Mouse (Mus musculus) stomach, embryonic 14.5 days (tissue): ENCODE measurements around the gene Gm3336. TPM values are rescaled to one million over a fixed set of nuclear protein-coding genes. Genes with fewer than 3 reads are reported as not detected.

Source experiments
- ATAC-seq: fragments of 200-750 bp; cut with Nextera tagmentation; 2 replicates; pipeline ENCODE4 v1.8.0; 2017; ENCODE audit warnings: low read depth, moderate TSS enrichment; ENCODE audit not compliant: insufficient number of reproducible peaks, insufficient read depth, low FRiP score
- H3K27ac ChIP-seq: fragments of 300-500 bp; sonication (generic); 2 replicates; pipeline ENCODE4 v1.5.1; 2014; ENCODE audit warnings: mild to moderate bottlenecking, low read length, moderate library complexity, mixed read lengths
- H3K27me3 ChIP-seq: fragments of 300-500 bp; sonication (generic); 2 replicates; pipeline ENCODE4 v1.6.1; 2014; ENCODE audit warnings: low read length, control low read depth, mixed read lengths; ENCODE audit not compliant: control insufficient read depth, insufficient read depth
- H3K36me3 ChIP-seq: fragments of 300-500 bp; sonication (generic); 2 replicates; pipeline ENCODE4 v1.6.1; 2014; ENCODE audit warnings: mild to moderate bottlenecking, control low read depth, low read length, moderate library complexity, mixed read lengths; ENCODE audit not compliant: control insufficient read depth, insufficient read depth
- H3K4me1 ChIP-seq: fragments of 300-500 bp; sonication (generic); 2 replicates; pipeline ENCODE4 v1.6.1; 2014; ENCODE audit warnings: low read length, control low read depth, mixed read lengths; ENCODE audit not compliant: control insufficient read depth, insufficient read depth
- H3K4me2 ChIP-seq: fragments of 300-500 bp; sonication (generic); replicated peaks from 2 replicates; pipeline ENCODE4 v1.6.1; 2014; ENCODE audit warnings: low read depth, low read length, control low read depth
- H3K4me3 ChIP-seq: fragments of 300-500 bp; sonication (generic); 2 replicates; pipeline ENCODE4 v1.5.1; 2014; ENCODE audit warnings: low read depth, low read length, control low read depth
- H3K9ac ChIP-seq: fragments of 300-500 bp; sonication (generic); replicated peaks from 2 replicates; pipeline ENCODE4 v1.6.1; 2014; ENCODE audit warnings: low read depth, mild to moderate bottlenecking, control low read depth, low read length, moderate library complexity, mixed read lengths
- H3K9me3 ChIP-seq: fragments of 300-500 bp; sonication (generic); 2 replicates; pipeline ENCODE4 v1.6.1; 2016; ENCODE audit warnings: low read depth, low read length, control low read depth; ENCODE audit not compliant: control insufficient read depth
- WGBS: fragments of 180-500 bp; shearing (Covaris S2); extraction: QIAGEN DNeasy Blood & Tissue Kit; methylation state at CpG from one replicate; pipeline ENCODE4 v1.1.7; 2014; 5-methylcytosine and 5-hydroxymethylcytosine counted together
- polyA plus RNA-seq: library from polyadenylated mRNA; unstranded; fragments of >200 nt; fragmentation: Nextera tagmentation; extraction: Ambion mirVana; gene quantifications from 2 replicates; pipeline ENCODE4 v1.2.1, GENCODE M21; 2014

Gene Gm3336
- polyA plus RNA-seq, 1 experiment from 2014 or later: 0.51 TPM

GRCm38 (mm10) chr8:70769858-70770257 lies 51.5 kb downstream of the Gm3336 start:
- no peaks in the 10 kb centered on the region for H3K27me3 ChIP-seq
- no peak overlapping the region for H3K27ac ChIP-seq
- no peak overlapping the region for H3K4me2 ChIP-seq
- peaks cover 27% of the 10 kb centered on the region; the same call in 1 of the 2 replicates for H3K4me1 ChIP-seq
- ATAC-seq: no peak
- WGBS: 68% methylated on average over 12 of the region's 12 CpGs
- H3K9ac ChIP-seq: no peak overlapping the region
- H3K4me3 ChIP-seq: no peak overlapping the region
- H3K36me3 ChIP-seq: peaks cover 40% of the 10 kb centered on the region
- no peaks in the 10 kb centered on the region for H3K9me3 ChIP-seq

- ATAC-seq: no peak
- Histone ChIP-seq H3K4me3 (no peak overlapping the region), H3K4me1 (peaks cover 36% of the 10 kb centered on the region; the same call in 1 of the 2 replicates), H3K27me3 (no peaks in the 10 kb centered on the region), H3K36me3 (peaks cover 43% of the 10 kb centered on the region), H3K27ac (no peak overlapping the region), H3K4me2 (no peak overlapping the region), H3K9me3 (no peaks in the 10 kb centered on the region), H3K9ac (no peak overlapping the region)
- WGBS: 91% methylated on average over 13 of the region's 13 CpGs
These were observed 52.4 kb downstream of the Gm3336 start for GRCm38 (mm10) chr8:70770748-70771147.

GRCm38 (mm10) chr8:70771217-70771616 lies 52.9 kb downstream of the Gm3336 start:
- peaks cover 36% of the 10 kb centered on the region; the same call in 1 of the 2 replicates for H3K4me1 ChIP-seq
- no peak overlapping the region for H3K27ac ChIP-seq
- H3K9ac ChIP-seq: no peak overlapping the region
- no peaks in the 10 kb centered on the region for H3K27me3 ChIP-seq
- no peak overlapping the region for H3K4me2 ChIP-seq
- no peak overlapping the region for H3K4me3 ChIP-seq
- H3K36me3 ChIP-seq: peaks cover 43% of the 10 kb centered on the region
- ATAC-seq: no peak
- no peaks in the 10 kb centered on the region for H3K9me3 ChIP-seq
- 80% methylated on average over 7 of the region's 7 CpGs for WGBS

GRCm38 (mm10) chr8:70772075-70772474 lies 53.7 kb downstream of the Gm3336 start:
- Histone ChIP-seq H3K36me3 (peaks cover 43% of the 10 kb centered on the region), H3K27ac (no peak overlapping the region), H3K4me3 (no peak overlapping the region), H3K9ac (no peak overlapping the region), H3K27me3 (no peaks in the 10 kb centered on the region), H3K4me1 (peaks cover 31% of the 10 kb centered on the region; the same call in 1 of the 2 replicates), H3K9me3 (no peaks in the 10 kb centered on the region), H3K4me2 (no peak overlapping the region)
- 93% methylated on average over 13 of the region's 13 CpGs for WGBS
- no peak for ATAC-seq

Other genes starting within 250 kb of the Gm3336 start
- gene Klhl26, start 241.6 kb upstream of the Gm3336 start, polyA plus RNA-seq: 20.9 and 22.1 TPM in 2 replicates
- gene Tmem59l, start 231.2 kb upstream of the Gm3336 start, polyA plus RNA-seq: 4.8 and 6.4 TPM in 2 replicates
- 1.6 and 1.8 TPM in 2 replicates for gene Crlf1, start 225.4 kb upstream of the Gm3336 start, polyA plus RNA-seq
- gene Rex1bd, start 211.8 kb upstream of the Gm3336 start, polyA plus RNA-seq: 132 and 149 TPM in 2 replicates
- gene Uba52, start 207.7 kb upstream of the Gm3336 start, polyA plus RNA-seq: 1,056 and 1,119 TPM in 2 replicates
- gene Fkbp8, start 190.8 kb upstream of the Gm3336 start, polyA plus RNA-seq: 258 and 281 TPM in 2 replicates
- gene Kxd1, start 190.6 kb upstream of the Gm3336 start, polyA plus RNA-seq: 58.9 and 72.3 TPM in 2 replicates
- 17.1 and 17.9 TPM in 2 replicates for gene Ell, start 179.1 kb upstream of the Gm3336 start, polyA plus RNA-seq
- gene Isyna1, start 124.2 kb upstream of the Gm3336 start, polyA plus RNA-seq: 81.3 and 82.4 TPM in 2 replicates
- 121 and 122 TPM in 2 replicates for gene Ssbp4, start 109.7 kb upstream of the Gm3336 start, polyA plus RNA-seq
- 1.9 and 2.9 TPM in 2 replicates for gene Lrrc25, start 102.4 kb upstream of the Gm3336 start, polyA plus RNA-seq
- gene Gdf15, start 86.1 kb upstream of the Gm3336 start, polyA plus RNA-seq: 0.17 and 0.24 TPM in 2 replicates
- gene Pgpep1, start 58.2 kb upstream of the Gm3336 start, polyA plus RNA-seq: 67.7 and 70.8 TPM in 2 replicates
- 234 and 244 TPM in 2 replicates for gene Lsm4, start 45.3 kb upstream of the Gm3336 start, polyA plus RNA-seq
- 78.9 and 105 TPM in 2 replicates for gene Jund, start 19.6 kb upstream of the Gm3336 start, polyA plus RNA-seq
- gene Iqcn, start 15.1 kb upstream of the Gm3336 start, polyA plus RNA-seq: 0.06 and 0.10 TPM in 2 replicates
- gene Pde4c, start 5.2 kb downstream of the Gm3336 start, polyA plus RNA-seq: 0.29 and 0.32 TPM in 2 replicates
- gene Rab3a, start 36.1 kb downstream of the Gm3336 start, polyA plus RNA-seq: 27.0 and 28.7 TPM in 2 replicates
- gene Mpv17l2, start 42.4 kb downstream of the Gm3336 start, polyA plus RNA-seq: 42.8 and 43.1 TPM in 2 replicates
- gene Pik3r2, start 58.2 kb downstream of the Gm3336 start, polyA plus RNA-seq: 44.5 and 45.1 TPM in 2 replicates
- 10.7 and 13.2 TPM in 2 replicates for gene Mast3, start 86.5 kb downstream of the Gm3336 start, polyA plus RNA-seq
- gene Il12rb1, start 89.9 kb downstream of the Gm3336 start, polyA plus RNA-seq: 0.59 TPM in 1 of 2 replicates, not detected in the other
- gene Arrdc2, start 121.2 kb downstream of the Gm3336 start, polyA plus RNA-seq: 5.8 and 8.7 TPM in 2 replicates
- gene Kcnn1, start 144.7 kb downstream of the Gm3336 start, polyA plus RNA-seq: 1.6 and 2.1 TPM in 2 replicates
- gene Ccdc124, start 155.4 kb downstream of the Gm3336 start, polyA plus RNA-seq: 92.1 and 102 TPM in 2 replicates
- gene Slc5a5, start 174.2 kb downstream of the Gm3336 start, polyA plus RNA-seq: 4.2 and 4.8 TPM in 2 replicates
- 5,566 and 6,204 TPM in 2 replicates for gene Rpl18a, start 178.9 kb downstream of the Gm3336 start, polyA plus RNA-seq
- gene Map1s, start 187.4 kb downstream of the Gm3336 start, polyA plus RNA-seq: 41.5 and 42.0 TPM in 2 replicates